Mouse (Mus musculus): ENCODE data around the gene Mrps26.
"Not testable (repeated sequence)": the region's sequence is repeated elsewhere in the genome, so short reads cannot be mapped to it uniquely, and the experiment has no call there.

Gene Mrps26

DNA sequence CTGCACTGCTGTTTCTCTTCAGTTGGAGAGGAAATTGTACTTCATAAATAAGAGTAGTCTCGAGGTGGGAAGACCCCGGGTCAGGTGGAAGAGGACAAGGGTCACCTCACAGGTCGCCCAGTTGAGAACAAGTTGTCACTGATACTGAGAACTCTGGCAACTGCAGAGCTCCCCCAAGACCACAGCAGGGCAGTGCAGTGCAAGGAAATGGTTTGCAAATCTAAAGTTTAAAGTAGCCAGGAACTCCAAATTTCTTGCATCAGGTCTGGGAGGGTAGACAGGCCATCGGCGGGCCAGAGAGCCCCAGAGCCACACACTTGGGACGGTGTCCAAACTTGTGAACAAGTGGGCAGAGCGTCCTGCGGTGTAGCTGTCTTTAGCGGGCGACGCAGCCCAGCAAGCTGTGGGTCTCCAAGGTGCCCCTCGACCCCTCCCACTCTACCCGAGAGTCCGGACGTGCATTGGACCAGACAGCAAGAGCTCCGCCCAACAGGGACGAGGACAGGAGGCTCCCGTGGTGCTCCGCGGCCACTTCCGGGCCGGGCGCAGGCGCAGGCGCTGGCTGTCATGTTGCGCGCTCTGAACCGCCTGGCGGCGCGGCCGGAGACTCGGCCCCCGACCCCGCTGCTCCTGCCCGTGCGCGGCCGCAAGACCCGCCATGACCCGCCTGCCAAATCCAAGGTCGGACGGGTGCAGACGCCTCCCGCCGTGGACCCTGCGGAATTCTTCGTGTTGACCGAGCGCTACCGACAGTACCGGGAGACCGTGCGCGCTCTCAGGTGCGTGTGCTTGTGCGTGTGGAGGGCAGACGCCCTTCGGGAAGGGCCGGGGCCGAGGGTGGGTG lies at the start of gene Mrps26:
Gene Mrps26 (plus strand): TSS at position 531 of the 844 bp plus-strand sequence.
- DNase-seq (ENCODE audit: low read depth), result peak; percentile 95

DNA sequence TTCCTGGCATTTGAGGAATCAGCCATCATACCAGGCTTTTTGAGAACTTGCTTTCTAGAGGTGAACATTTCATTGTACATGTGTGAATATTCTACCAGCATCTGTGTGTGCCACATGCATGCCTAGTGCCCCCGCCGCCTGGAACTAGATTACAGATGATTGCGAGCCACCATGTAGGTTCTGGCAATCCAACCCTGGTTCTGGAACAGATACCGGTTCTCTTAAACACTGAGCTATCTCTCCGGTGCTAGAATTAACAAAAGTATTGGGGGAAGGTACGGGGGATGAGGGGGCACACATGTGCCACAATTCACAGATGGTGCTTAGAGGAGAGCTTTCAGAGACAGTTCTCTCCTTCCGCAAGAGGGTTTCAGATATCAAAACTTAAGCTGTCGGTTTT lies 49.6 kb upstream of the Mrps26 start:
- no peak for DNase-seq (ENCODE audit: low read depth)

- no peak for DNase-seq (ENCODE audit: low read depth)
Observed at GRCm38 (mm10) chr2:130515791-130516190, 47.8 kb upstream of the Mrps26 start.

DNA sequence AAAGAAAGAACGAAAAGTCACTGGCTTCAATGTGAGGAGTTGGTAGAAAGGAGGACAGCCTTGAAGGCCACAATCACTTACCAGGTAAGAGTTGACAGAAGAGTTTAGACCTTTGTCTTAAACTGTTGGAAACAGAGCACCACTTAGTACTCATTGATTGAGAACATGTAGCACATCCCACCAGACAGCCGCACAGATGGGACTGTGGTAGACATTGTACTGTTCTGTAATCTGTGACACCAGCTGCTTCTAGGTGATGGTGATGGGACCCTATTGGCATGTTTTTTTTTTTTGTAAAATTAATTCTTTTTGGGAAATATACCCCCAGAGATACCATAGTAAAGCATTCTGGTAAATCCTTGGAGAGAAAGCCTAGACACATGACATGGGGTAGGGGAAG lies 41.6 kb upstream of the Mrps26 start:
- no peak for DNase-seq (ENCODE audit: low read depth)

GRCm38 (mm10) chr2:130525480-130525879 lies 38.1 kb upstream of the Mrps26 start:
- not testable (repeated sequence) for DNase-seq (ENCODE audit: low read depth)

DNA sequence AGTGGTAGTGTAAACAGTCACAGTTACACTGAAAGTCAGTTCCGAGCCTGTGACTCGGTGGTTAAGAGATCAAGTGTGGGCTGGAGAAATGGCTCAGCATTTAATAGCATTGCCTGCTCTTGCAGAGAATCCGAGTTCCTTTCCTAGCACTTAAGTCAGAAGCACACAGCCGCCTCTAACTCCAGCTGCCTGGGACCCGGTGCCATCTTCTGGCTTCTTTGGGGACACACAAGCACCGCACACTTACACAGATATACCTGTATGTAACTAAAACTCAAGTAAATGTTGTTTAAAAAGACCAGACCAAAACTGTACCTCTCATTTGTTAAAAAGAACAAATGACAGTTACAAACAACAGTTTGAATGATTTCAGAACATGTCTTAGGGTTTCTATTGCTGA lies 35.1 kb upstream of the Mrps26 start:
- DNase-seq (ENCODE audit: low read depth), result peak; percentile 25

DNA sequence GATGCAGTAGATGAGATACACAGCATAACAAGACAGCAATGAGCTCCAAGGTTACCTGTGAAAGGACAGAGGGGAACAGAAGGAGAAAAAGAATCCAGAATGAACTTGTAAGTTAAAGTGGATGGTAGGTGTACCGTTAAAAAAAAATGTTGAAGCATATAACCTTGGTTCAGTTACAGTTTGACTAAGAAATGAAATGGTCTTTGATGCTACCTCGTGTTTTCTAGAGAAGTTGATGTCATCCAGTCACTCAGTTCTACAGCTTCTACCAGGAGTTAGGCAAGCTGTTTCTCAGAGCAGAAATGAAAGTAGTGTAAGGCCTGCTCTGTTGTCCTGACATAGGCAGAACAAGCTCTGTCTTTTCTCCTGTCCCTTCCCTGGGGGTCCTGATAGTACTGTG lies 34.3 kb upstream of the Mrps26 start:
- no peak for DNase-seq (ENCODE audit: low read depth)

DNA sequence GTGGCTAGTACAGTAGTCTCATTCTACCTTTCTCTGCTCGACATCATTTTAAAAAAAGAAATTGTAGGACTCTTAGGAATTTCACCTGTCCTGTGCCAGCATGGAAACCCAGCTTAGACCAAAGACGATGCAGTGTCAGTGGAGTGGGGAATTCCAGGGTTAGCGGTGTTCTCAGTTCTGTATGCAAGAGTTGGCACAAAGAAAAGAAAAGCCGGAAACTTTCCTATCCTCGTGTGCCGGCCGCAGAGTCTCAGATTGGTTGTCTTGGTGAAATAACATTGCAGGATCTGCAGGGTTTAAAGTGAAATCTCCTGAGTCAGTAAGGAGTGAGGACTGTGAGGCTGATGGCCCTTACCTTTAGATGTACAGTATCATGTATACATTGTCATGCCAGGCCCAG lies 33.6 kb upstream of the Mrps26 start:
- DNase-seq (ENCODE audit: low read depth), result no peak

DNA sequence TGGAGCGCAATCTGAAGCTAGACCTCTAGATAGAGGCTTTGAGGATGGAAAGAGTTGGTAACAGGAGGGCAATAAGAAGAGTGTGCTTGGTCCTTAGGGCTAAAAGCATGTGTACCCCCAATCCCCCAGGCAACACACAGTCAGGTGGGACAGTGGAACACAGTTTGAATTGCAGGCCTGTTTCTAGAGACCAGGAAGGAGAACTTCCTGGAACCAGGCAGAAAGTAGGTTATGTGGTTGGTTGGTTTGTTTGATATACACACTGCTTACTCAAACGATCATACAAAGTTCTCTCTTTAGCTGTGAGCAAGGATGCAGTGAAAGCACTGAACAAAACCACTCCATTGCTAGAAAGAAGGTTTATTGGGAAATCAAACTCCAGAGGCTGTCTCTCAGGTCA lies 31.3 kb upstream of the Mrps26 start:
- no peak for DNase-seq (ENCODE audit: low read depth)

GRCm38 (mm10) chr2:130535017-130535416 lies 28.5 kb upstream of the Mrps26 start:
- DNase-seq (ENCODE audit: low read depth), result no peak

- no peak for DNase-seq (ENCODE audit: low read depth)
Observed at GRCm38 (mm10) chr2:130536890-130537289, 26.7 kb upstream of the Mrps26 start.

- DNase-seq (ENCODE audit: low read depth), result no peak
Observed at GRCm38 (mm10) chr2:130538876-130539546, 24.5 kb upstream of the Mrps26 start.

GRCm38 (mm10) chr2:130540266-130540665 lies 23.3 kb upstream of the Mrps26 start:
- no peak for DNase-seq (ENCODE audit: low read depth)

DNA sequence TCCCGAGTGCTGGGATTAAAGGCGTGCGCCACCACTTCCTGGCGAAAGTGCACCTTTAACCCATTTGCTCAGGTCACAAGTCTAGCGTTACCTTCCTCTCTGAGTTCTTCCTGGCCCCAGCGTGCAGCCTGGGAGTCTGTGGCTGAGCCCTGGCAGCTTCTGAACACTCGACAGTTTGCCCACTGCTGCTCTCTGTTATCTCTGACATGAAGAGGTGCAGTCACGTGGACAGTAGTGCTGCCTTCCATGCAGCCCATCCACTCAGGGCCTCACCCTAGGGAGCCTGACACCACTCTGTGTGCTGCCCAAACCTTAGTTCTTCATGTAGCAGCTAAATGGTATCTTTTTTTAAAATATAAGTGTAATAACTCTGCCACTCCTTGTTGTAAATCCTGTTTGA lies 16.6 kb upstream of the Mrps26 start:
- no peak for DNase-seq (ENCODE audit: low read depth)

GRCm38 (mm10) chr2:130554841-130555240 lies 8.7 kb upstream of the Mrps26 start:
- no peak for DNase-seq (ENCODE audit: low read depth)

DNA sequence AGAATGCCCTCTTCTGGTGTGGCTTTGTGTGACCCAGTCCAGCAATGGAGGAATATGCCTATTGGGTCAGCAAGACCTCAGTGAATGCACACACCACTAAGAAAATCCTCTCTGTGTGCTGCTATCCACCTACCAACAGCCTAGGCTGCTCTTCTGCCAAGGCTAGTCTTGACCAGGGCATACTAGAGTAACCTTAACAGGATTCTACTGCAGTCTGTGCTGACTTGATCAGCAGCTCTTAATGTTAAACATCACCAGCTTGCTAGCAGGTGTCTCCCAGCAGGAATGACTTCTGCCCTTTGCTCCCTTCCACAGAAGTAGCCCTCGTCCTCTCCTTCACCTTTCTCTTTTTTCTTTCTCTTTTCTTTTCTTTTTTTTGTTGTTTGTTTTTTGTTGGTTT lies 7.2 kb upstream of the Mrps26 start:
- DNase-seq (ENCODE audit: low read depth), result no peak

DNA sequence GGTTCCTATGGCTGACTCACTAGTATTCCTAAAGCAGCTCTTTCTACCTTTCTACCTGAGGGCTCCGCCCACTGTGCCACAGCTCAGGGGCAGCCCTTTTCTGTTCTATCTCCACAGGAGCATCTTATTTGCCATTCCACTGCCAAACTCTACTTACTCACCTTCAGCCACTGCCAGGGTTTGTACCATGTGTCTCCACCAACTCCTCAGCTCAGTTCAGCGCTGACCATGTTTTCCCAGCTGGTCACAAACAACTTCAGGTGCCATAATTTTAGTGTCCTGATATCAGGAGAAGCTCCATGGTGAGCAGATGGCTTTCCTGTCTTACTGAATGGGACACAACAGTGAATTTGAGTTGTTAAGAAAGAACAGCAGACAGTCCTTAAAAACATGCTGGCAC lies 6.1 kb upstream of the Mrps26 start:
- no peak for DNase-seq (ENCODE audit: low read depth)

- DNase-seq (ENCODE audit: low read depth), result no peak
Observed at GRCm38 (mm10) chr2:130558015-130558414, 5.5 kb upstream of the Mrps26 start.

GRCm38 (mm10) chr2:130564063-130564462 lies 521 bp downstream of the Mrps26 start:
- DNase-seq (ENCODE audit: low read depth), result peak; percentile 37

- DNase-seq (ENCODE audit: low read depth), result no peak
Observed at GRCm38 (mm10) chr2:130564983-130565382, 1.4 kb downstream of the Mrps26 start.

DNA sequence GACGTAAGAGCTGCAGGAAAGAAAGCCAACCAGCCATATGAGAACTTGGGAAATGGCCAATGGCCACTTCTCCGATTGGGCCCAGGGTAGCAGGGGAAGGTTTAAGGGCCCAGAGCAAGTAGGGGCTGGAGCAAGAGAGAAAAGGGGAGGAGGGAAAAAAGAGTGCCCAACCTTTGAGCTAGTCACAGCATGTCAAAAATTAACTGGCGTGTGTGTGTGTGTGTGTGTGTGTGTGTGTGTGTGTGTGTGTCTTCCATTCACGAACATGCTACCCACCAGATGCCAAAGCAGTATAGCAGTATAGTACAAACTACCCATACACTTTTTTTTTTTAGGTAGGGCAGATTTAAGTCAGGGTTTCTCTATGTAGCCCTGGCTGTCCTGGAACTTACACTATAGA lies 5.4 kb downstream of the Mrps26 start:
- DNase-seq (ENCODE audit: low read depth), result no peak

DNA sequence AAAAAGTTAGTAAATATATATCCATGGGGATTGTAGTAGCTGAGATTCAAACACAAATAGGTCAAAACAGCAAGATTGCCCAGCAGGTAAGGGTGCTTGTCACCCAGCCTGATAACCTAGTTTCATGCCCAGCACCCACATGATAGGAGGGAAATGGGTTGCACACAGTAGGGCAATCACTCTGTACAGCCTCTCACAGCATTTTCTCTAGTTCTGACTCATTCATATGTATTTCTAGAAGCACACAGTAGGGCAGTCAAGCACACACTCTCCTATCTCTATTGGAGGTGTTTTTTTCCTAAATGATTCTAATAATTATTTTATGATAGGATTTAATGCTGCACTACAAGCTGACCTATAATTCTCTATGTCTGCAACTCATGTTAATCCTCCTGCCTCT lies 6.4 kb downstream of the Mrps26 start:
- no peak for DNase-seq (ENCODE audit: low read depth)

- no peak for DNase-seq (ENCODE audit: low read depth)
Observed at GRCm38 (mm10) chr2:130574960-130575359, 11.4 kb downstream of the Mrps26 start.

DNA sequence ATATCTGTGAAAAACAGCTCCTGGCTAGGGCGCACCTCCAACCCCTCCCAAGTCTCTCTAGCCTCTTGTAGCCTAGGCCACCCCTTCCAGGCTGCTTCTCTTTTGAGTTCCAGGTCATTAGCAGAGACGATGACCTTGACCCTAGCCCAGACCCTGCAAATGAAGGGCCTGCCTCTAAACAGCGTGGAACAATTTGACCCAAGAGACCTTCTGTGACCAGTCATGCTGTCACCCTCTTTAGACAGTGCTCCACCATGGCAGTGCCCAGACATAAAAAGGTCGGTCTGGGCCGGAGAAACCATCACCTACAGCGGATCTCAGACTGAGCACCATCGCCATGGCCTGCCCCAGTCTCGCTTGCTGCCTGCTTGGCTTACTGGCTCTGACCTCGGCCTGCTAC lies 12.3 kb downstream of the Mrps26 start, which contains the start of gene Oxt:
Gene Oxt (plus strand): TSS at position 301 of the 400 bp plus-strand sequence.
- no peak for DNase-seq (ENCODE audit: low read depth)
